Mouse (Mus musculus): ENCODE results near the gene Coch. TPM values are rescaled to one million over a fixed set of nuclear protein-coding genes. Genes with fewer than 3 reads are reported as not detected.

Gene Coch
- polyA plus RNA-seq, 1 experiment from 2014 or later, result 1.3 TPM

- H3K27me3 ChIP-seq (ENCODE audit: control insufficient read depth, insufficient read depth, low read length), result peaks cover 29% of the 10 kb centered on the region
- H3K27ac ChIP-seq (ENCODE audit: low read length), result no peak overlapping the region
- H3K4me1 ChIP-seq (ENCODE audit: control insufficient read depth, insufficient read depth, low read length), result peaks cover 14% of the 10 kb centered on the region
- H3K36me3 ChIP-seq (ENCODE audit: control insufficient read depth, insufficient read depth), result no peaks in the 10 kb centered on the region
- H3K9ac ChIP-seq (ENCODE audit: low read length), result no peak overlapping the region
- no peak for ATAC-seq (replicated peaks; ENCODE audit: extremely low read depth, insufficient read depth, low FRiP score)
- no peak overlapping the region for H3K4me3 ChIP-seq (ENCODE audit: low read length)
- H3K4me2 ChIP-seq (ENCODE audit: low read depth, low read length), result no peak overlapping the region
- WGBS, result 76% methylated on average over 5 of the region's 5 CpGs
- H3K9me3 ChIP-seq (replicated peaks; ENCODE audit: control insufficient read depth, low read length), result peaks cover 5% of the 10 kb centered on the region
These were observed 3.9 kb upstream of the Coch start for GRCm38 (mm10) chr12:51589263-51589662.

DNA sequence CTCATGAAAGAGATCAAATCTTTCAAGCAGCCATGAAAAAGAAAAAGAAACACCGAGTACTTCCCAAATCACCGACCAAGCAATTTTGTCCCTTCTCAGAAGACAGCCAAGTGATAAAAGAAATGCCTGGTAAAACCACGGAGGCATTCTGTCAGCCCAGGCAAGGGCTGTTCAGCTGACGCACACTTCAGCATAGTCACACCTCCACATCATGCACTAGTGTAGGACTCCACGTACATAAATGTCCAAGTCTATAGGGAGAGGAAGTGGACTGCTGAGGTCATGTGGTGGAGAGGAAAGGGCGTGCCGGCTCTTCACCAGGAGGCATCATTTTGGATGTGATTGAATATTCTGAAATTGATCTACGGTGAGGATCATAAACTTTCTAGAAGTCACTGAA lies 1.2 kb upstream of the Coch start:
- no peak for ATAC-seq (replicated peaks; ENCODE audit: extremely low read depth, insufficient read depth, low FRiP score)
- WGBS, result 56% methylated on average over 8 of the region's 8 CpGs
- Histone ChIP-seq H3K4me1 (ENCODE audit: control insufficient read depth, insufficient read depth, low read length) (peaks cover 14% of the 10 kb centered on the region), H3K4me3 (ENCODE audit: low read length) (no peak overlapping the region), H3K9me3 (replicated peaks; ENCODE audit: control insufficient read depth, low read length) (no peaks in the 10 kb centered on the region), H3K9ac (ENCODE audit: low read length) (no peak overlapping the region), H3K27me3 (ENCODE audit: control insufficient read depth, insufficient read depth, low read length) (peaks cover 45% of the 10 kb centered on the region), H3K4me2 (ENCODE audit: low read depth, low read length) (no peak overlapping the region), H3K27ac (ENCODE audit: low read length) (no peak overlapping the region), H3K36me3 (ENCODE audit: control insufficient read depth, insufficient read depth) (no peaks in the 10 kb centered on the region)

DNA sequence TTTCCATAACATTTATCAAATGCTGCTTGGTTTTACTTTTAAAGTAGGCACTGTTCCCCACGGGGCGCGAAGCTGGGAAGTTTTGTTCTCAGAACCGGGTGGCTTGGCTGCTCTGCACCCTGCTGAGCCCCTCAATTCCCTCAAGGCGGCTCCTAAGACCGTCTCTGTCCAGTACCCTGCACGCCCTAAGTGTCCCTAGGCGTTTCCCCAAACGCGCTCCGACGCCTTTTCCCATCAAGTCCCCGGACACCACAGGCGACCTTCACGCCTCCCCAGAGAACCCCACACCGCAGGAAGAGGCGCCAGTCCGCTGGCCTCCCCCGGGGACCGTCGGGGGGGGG lies 283 bp upstream of the Coch start:
- Histone ChIP-seq H3K4me2 (ENCODE audit: low read depth, low read length) (peak overlapping the region; percentile 100), H3K36me3 (ENCODE audit: control insufficient read depth, insufficient read depth) (no peaks in the 10 kb centered on the region), H3K4me3 (ENCODE audit: low read length) (peak overlapping the region; percentile 77), H3K9ac (ENCODE audit: low read length) (peak overlapping the region; percentile 69), H3K27ac (ENCODE audit: low read length) (no peak overlapping the region), H3K27me3 (ENCODE audit: control insufficient read depth, insufficient read depth, low read length) (peaks cover 45% of the 10 kb centered on the region), H3K4me1 (ENCODE audit: control insufficient read depth, insufficient read depth, low read length) (peaks cover 14% of the 10 kb centered on the region), H3K9me3 (replicated peaks; ENCODE audit: control insufficient read depth, low read length) (no peaks in the 10 kb centered on the region)
- WGBS, result 1% methylated on average over 19 of the region's 21 CpGs
- ATAC-seq (replicated peaks; ENCODE audit: extremely low read depth, insufficient read depth, low FRiP score), result 0 out of 2 replicates have a peak, but pooled peaks have one; percentile 32

DNA sequence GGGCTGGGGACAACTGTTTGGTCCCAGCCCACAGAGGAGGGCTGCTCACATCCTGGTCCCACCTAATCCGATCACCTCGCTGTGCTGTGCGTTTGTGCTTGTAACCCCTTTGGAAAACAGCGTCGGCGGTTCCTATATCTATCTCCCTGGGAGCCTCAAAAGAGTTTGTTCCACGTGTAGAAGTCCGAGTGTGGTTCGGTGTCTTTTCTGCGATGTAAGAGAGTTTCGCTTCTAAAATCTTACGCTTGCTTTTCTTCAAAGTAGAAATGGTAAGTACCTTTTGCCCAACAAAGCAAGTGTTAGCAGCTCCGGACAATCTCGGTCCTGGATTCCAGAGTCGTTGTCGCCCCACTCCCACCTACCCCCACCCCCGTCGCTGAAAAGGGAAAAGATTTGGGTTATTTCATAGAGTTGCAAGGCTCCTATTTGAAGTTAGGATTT lies 909 bp downstream of the Coch start:
- H3K36me3 ChIP-seq (ENCODE audit: control insufficient read depth, insufficient read depth), result no peaks in the 10 kb centered on the region
- peaks cover 45% of the 10 kb centered on the region for H3K27me3 ChIP-seq (ENCODE audit: control insufficient read depth, insufficient read depth, low read length)
- H3K4me2 ChIP-seq (ENCODE audit: low read depth, low read length), result peak overlapping the region; percentile 100
- no peak overlapping the region for H3K27ac ChIP-seq (ENCODE audit: low read length)
- no peaks in the 10 kb centered on the region for H3K9me3 ChIP-seq (replicated peaks; ENCODE audit: control insufficient read depth, low read length)
- H3K4me1 ChIP-seq (ENCODE audit: control insufficient read depth, insufficient read depth, low read length), result peaks cover 14% of the 10 kb centered on the region
- ATAC-seq (replicated peaks; ENCODE audit: extremely low read depth, insufficient read depth, low FRiP score), result no peak
- H3K9ac ChIP-seq (ENCODE audit: low read length), result no peak overlapping the region; the same call in 1 of the 2 replicates
- 3% methylated on average over 18 of the region's 18 CpGs for WGBS
- H3K4me3 ChIP-seq (ENCODE audit: low read length), result peak overlapping the region; percentile 77

- Histone ChIP-seq H3K9ac (ENCODE audit: low read length) (no peak overlapping the region), H3K4me3 (ENCODE audit: low read length) (no peak overlapping the region), H3K27ac (ENCODE audit: low read length) (no peak overlapping the region), H3K4me1 (ENCODE audit: control insufficient read depth, insufficient read depth, low read length) (no peaks in the 10 kb centered on the region), H3K27me3 (ENCODE audit: control insufficient read depth, insufficient read depth, low read length) (no peaks in the 10 kb centered on the region), H3K36me3 (ENCODE audit: control insufficient read depth, insufficient read depth) (peaks cover 12% of the 10 kb centered on the region), H3K4me2 (ENCODE audit: low read depth, low read length) (no peak overlapping the region), H3K9me3 (replicated peaks; ENCODE audit: control insufficient read depth, low read length) (no peaks in the 10 kb centered on the region)
- 95% methylated on average over 10 of the region's 10 CpGs for WGBS
- ATAC-seq (replicated peaks; ENCODE audit: extremely low read depth, insufficient read depth, low FRiP score), result no peak
These were observed 10.2 kb downstream of the Coch start for GRCm38 (mm10) chr12:51603306-51603705.

- Histone ChIP-seq H3K27me3 (ENCODE audit: control insufficient read depth, insufficient read depth, low read length) (no peaks in the 10 kb centered on the region), H3K9me3 (replicated peaks; ENCODE audit: control insufficient read depth, low read length) (no peaks in the 10 kb centered on the region), H3K4me2 (ENCODE audit: low read depth, low read length) (no peak overlapping the region), H3K4me1 (ENCODE audit: control insufficient read depth, insufficient read depth, low read length) (no peaks in the 10 kb centered on the region), H3K36me3 (ENCODE audit: control insufficient read depth, insufficient read depth) (peaks cover 20% of the 10 kb centered on the region), H3K4me3 (ENCODE audit: low read length) (no peak overlapping the region), H3K27ac (ENCODE audit: low read length) (no peak overlapping the region), H3K9ac (ENCODE audit: low read length) (no peak overlapping the region)
- WGBS, result 84% methylated on average over 4 of the region's 4 CpGs
- no peak for ATAC-seq (replicated peaks; ENCODE audit: extremely low read depth, insufficient read depth, low FRiP score)
These were observed 13.0 kb downstream of the Coch start for GRCm38 (mm10) chr12:51606138-51606537.

DNA sequence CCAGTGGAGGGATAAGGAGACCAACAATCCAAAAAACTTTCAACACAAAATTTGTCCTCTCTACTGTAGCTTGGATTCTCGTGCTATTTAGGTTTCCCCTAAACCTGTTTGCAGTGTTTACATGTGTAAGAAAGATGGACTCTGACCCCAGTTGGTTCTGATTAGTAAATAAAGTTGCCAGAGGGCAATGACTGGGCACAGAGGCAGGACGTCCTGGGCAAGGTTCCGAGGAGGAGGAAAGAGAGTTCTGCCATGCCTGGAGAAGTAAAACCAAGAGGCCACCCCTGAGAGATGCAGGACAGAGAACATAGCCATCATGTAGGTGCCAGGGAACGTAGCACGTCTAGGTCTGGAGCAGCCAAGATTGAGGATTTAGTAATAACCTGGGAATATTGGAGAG lies 19.2 kb downstream of the Coch start:
- 88% methylated on average over 5 of the region's 5 CpGs for WGBS
- H3K27me3 ChIP-seq (ENCODE audit: control insufficient read depth, insufficient read depth, low read length), result no peaks in the 10 kb centered on the region
- peaks cover 32% of the 10 kb centered on the region for H3K36me3 ChIP-seq (ENCODE audit: control insufficient read depth, insufficient read depth)
- ATAC-seq (replicated peaks; ENCODE audit: extremely low read depth, insufficient read depth, low FRiP score), result no peak
- no peaks in the 10 kb centered on the region for H3K4me1 ChIP-seq (ENCODE audit: control insufficient read depth, insufficient read depth, low read length)
- H3K9ac ChIP-seq (ENCODE audit: low read length), result no peak overlapping the region
- H3K4me3 ChIP-seq (ENCODE audit: low read length), result no peak overlapping the region
- H3K27ac ChIP-seq (ENCODE audit: low read length), result no peak overlapping the region
- no peaks in the 10 kb centered on the region for H3K9me3 ChIP-seq (replicated peaks; ENCODE audit: control insufficient read depth, low read length)
- H3K4me2 ChIP-seq (ENCODE audit: low read depth, low read length), result no peak overlapping the region

GRCm38 (mm10) chr12:51620572-51620971 lies 27.4 kb downstream of the Coch start:
- H3K4me2 ChIP-seq (ENCODE audit: low read depth, low read length), result no peak overlapping the region
- no peak for ATAC-seq (replicated peaks; ENCODE audit: extremely low read depth, insufficient read depth, low FRiP score)
- peaks cover 25% of the 10 kb centered on the region for H3K36me3 ChIP-seq (ENCODE audit: control insufficient read depth, insufficient read depth)
- H3K27me3 ChIP-seq (ENCODE audit: control insufficient read depth, insufficient read depth, low read length), result no peaks in the 10 kb centered on the region
- H3K27ac ChIP-seq (ENCODE audit: low read length), result no peak overlapping the region
- H3K9ac ChIP-seq (ENCODE audit: low read length), result no peak overlapping the region
- H3K4me1 ChIP-seq (ENCODE audit: control insufficient read depth, insufficient read depth, low read length), result no peaks in the 10 kb centered on the region
- no peak overlapping the region for H3K4me3 ChIP-seq (ENCODE audit: low read length)
- H3K9me3 ChIP-seq (replicated peaks; ENCODE audit: control insufficient read depth, low read length), result no peaks in the 10 kb centered on the region

- H3K36me3 ChIP-seq (ENCODE audit: control insufficient read depth, insufficient read depth), result peaks cover 20% of the 10 kb centered on the region
- ATAC-seq (replicated peaks; ENCODE audit: extremely low read depth, insufficient read depth, low FRiP score), result no peak
- no peaks in the 10 kb centered on the region for H3K27me3 ChIP-seq (ENCODE audit: control insufficient read depth, insufficient read depth, low read length)
These were observed 28.0 kb downstream of the Coch start for GRCm38 (mm10) chr12:51621161-51621560.

More at GRCm38 (mm10) chr12:51621161-51621560, 28.0 kb downstream of the Coch start:
- no peak overlapping the region for H3K27ac ChIP-seq (ENCODE audit: low read length)
- H3K4me2 ChIP-seq (ENCODE audit: low read depth, low read length), result no peak overlapping the region
- no peak overlapping the region for H3K9ac ChIP-seq (ENCODE audit: low read length)
- no peaks in the 10 kb centered on the region for H3K9me3 ChIP-seq (replicated peaks; ENCODE audit: control insufficient read depth, low read length)
- WGBS, result 76% methylated on average over 5 of the region's 5 CpGs
- H3K4me1 ChIP-seq (ENCODE audit: control insufficient read depth, insufficient read depth, low read length), result no peaks in the 10 kb centered on the region
- H3K4me3 ChIP-seq (ENCODE audit: low read length), result no peak overlapping the region
